ENCODE assay signal across 19 mouse cellular contexts in genomic region chr9:21260491-21261040, GRCm38 (mm10). TPM values are rescaled to one million over a fixed set of nuclear protein-coding genes. Genes with fewer than 3 reads are reported as not detected.
DNase-seq lines count a peak whose midpoint lies in the region.
"Had no signal": no experiment of that assay in that cellular context is flagged by ENCODE, and none has a peak within 500 bp of the region (broad histone marks: within the 10 kb centered on the region; RNA-seq: fewer than 3 reads in every experiment).

No protein-coding gene starts in this region.

- intact Hi-C loops in left cerebral cortex, postnatal 14 days (cut with DNase I), result no loop called here

- DNase-seq in 3T3-L1 (ENCODE audit: low read depth, low spot score) (peak; percentile 84), NIH3T3 (ENCODE audit: low read depth) (peak; percentile 63)
- peak; percentile 60 for DNase-seq in CD4-positive, CD25-positive, alpha-beta regulatory T cell, adult 2 months (ENCODE audit: low read depth, low spot score)
- peak; percentile 61 for DNase-seq in induced T-regulatory cell, adult 2 months (ENCODE audit: low read depth)
- DNase-seq in left cerebral cortex, adult 11 months (ENCODE audit: low spot score), result no peak
- DNase-seq in lung, postnatal 14 days, result no peak
- no peak for DNase-seq in left cerebral cortex, postnatal 14 days (ENCODE audit: low spot score in 2 of 2)
- no peak for DNase-seq in right cerebral cortex, adult 2 months (ENCODE audit: low spot score in 2 of 2)
- DNase-seq: adrenal gland, adult 2 months; adrenal gland, postnatal 14 days; cerebellum, adult 11 months; cerebellum, adult 2 months; cerebellum, adult 9-11 months; cerebellum, postnatal 25 days; forebrain, postnatal 0 days; gastrocnemius, adult 2 months; gastrocnemius, postnatal 14 days; heart, adult 11 months; heart, postnatal 36 days had no signal

RNA-seq across cellular contexts. Expression of gene Atg4d, which starts 4.5 kb away (rescaled TPM):
- total RNA-seq in left cerebral cortex, postnatal 14 days (2021), result 10 to 100 TPM; 35.3 to 37.5 TPM

RNA-seq across cellular contexts. Expression of gene S1pr5, which starts 12.3 kb away (rescaled TPM):
- total RNA-seq in left cerebral cortex, postnatal 14 days (2021), result 1 to 10 TPM; 3.4 to 5.2 TPM

RNA-seq across cellular contexts. Expression of gene Keap1, which starts 21.4 kb away (rescaled TPM):
- 10 to 100 TPM; 47.2 to 50.5 TPM for total RNA-seq in left cerebral cortex, postnatal 14 days (2021)

RNA-seq across cellular contexts. Expression of gene Kri1, which starts 27.2 kb away (rescaled TPM):
- 10 to 100 TPM; 31.9 to 32.3 TPM for total RNA-seq in left cerebral cortex, postnatal 14 days (2021)

RNA-seq across cellular contexts. Expression of gene Cdkn2d, which starts 30.6 kb away (rescaled TPM):
- 10 to 100 TPM; 57.5 to 62.9 TPM for total RNA-seq in left cerebral cortex, postnatal 14 days (2021)

Comparison
In these comparisons a context has a peak if more than half of its experiments do, and no peak if none do; other contexts are left out.
1. DNase-seq: peak in 3T3-L1 (single experiment), CD4-positive, CD25-positive, alpha-beta regulatory T cell, adult 2 months (single experiment), NIH3T3 (single experiment) and induced T-regulatory cell, adult 2 months (single experiment); none in left cerebral cortex, adult 11 months (single experiment), lung, postnatal 14 days (single experiment), left cerebral cortex, postnatal 14 days (0 of 2) and right cerebral cortex, adult 2 months (0 of 2).